Mouse (Mus musculus) heart, embryonic 16.5 days (tissue): Measurements from ENCODE around the gene Sox30. TPM values are rescaled to one million over a fixed set of nuclear protein-coding genes. Genes with fewer than 3 reads are reported as not detected.

Experiments
- ATAC-seq: fragments of 200-750 bp; cut with Nextera tagmentation; replicated peaks from 2 replicates; pipeline ENCODE4 v1.8.0; 2017; ENCODE audit warnings: moderate number of reproducible peaks; ENCODE audit not compliant: insufficient read depth, low FRiP score; ENCODE audit errors: extremely low read depth
- H3K27ac ChIP-seq: fragments of 300-500 bp; sonication (generic); 2 replicates; pipeline ENCODE4 v1.5.1; 2014; ENCODE audit warnings: mild to moderate bottlenecking, low read length, control low read depth, moderate library complexity
- H3K27me3 ChIP-seq: fragments of 300-500 bp; sonication (generic); 2 replicates; pipeline ENCODE4 v1.6.1; 2014; ENCODE audit warnings: low read length, mixed read lengths; ENCODE audit not compliant: control insufficient read depth, insufficient read depth
- H3K36me3 ChIP-seq: fragments of 300-500 bp; sonication (generic); 2 replicates; pipeline ENCODE4 v1.6.1; 2014; ENCODE audit not compliant: control insufficient read depth, insufficient read depth
- H3K4me1 ChIP-seq: fragments of 300-500 bp; sonication (generic); 2 replicates; pipeline ENCODE4 v1.6.1; 2014; ENCODE audit warnings: low read length, mixed read lengths; ENCODE audit not compliant: control insufficient read depth, insufficient read depth
- H3K4me2 ChIP-seq: fragments of 300-500 bp; sonication (generic); 2 replicates; pipeline ENCODE4 v1.6.1; 2014; ENCODE audit warnings: low read depth, mild to moderate bottlenecking, control low read depth, low read length
- H3K4me3 ChIP-seq: fragments of 300-500 bp; sonication (generic); 2 replicates; pipeline ENCODE4 v1.5.1; 2014; ENCODE audit warnings: mild to moderate bottlenecking, control low read depth, low read length
- H3K9ac ChIP-seq: fragments of 300-500 bp; sonication (generic); 2 replicates; pipeline ENCODE4 v1.6.1; 2014; ENCODE audit warnings: low read length, control low read depth
- H3K9me3 ChIP-seq: fragments of 300-500 bp; sonication (generic); replicated peaks from 2 replicates; pipeline ENCODE4 v1.6.1; 2016; ENCODE audit warnings: low read length; ENCODE audit not compliant: control insufficient read depth
- WGBS: fragments of 180-500 bp; shearing (Covaris S2); extraction: QIAGEN DNeasy Blood & Tissue Kit; methylation state at CpG from one replicate; pipeline ENCODE4 v1.1.7; 2014; 5-methylcytosine and 5-hydroxymethylcytosine counted together
- polyA plus RNA-seq: library from polyadenylated mRNA; unstranded; fragments of >200 nt; fragmentation: Nextera tagmentation; extraction: Ambion mirVana; gene quantifications from 2 replicates; pipeline ENCODE4 v1.2.1, GENCODE M21; 2015

The Sox30 gene
- polyA plus RNA-seq, 1 experiment from 2014 or later = not detected

GRCm38 (mm10) chr11:46027952-46028814 is 48.1 kb downstream of the Sox30 start:
- no peak for ATAC-seq
- H3K4me1 ChIP-seq = peaks cover 12% of the 10 kb centered on the region
- no peaks in the 10 kb centered on the region for H3K27me3 ChIP-seq
- no peak overlapping the region for H3K4me3 ChIP-seq
- no peak overlapping the region for H3K27ac ChIP-seq
- no peaks in the 10 kb centered on the region for H3K36me3 ChIP-seq
- 84% methylated on average over 6 of the region's 6 CpGs for WGBS
- no peaks in the 10 kb centered on the region for H3K9me3 ChIP-seq
- no peak overlapping the region for H3K9ac ChIP-seq
- no peak overlapping the region for H3K4me2 ChIP-seq

GRCm38 (mm10) chr11:46029485-46029884 is 49.4 kb downstream of the Sox30 start:
- Histone ChIP-seq H3K36me3 (no peaks in the 10 kb centered on the region), H3K9ac (no peak overlapping the region), H3K27me3 (no peaks in the 10 kb centered on the region), H3K4me2 (no peak overlapping the region), H3K4me1 (peaks cover 12% of the 10 kb centered on the region), H3K9me3 (no peaks in the 10 kb centered on the region), H3K27ac (no peak overlapping the region; the same call in none of the 2 replicates), H3K4me3 (no peak overlapping the region)
- 0 out of 2 replicates have a peak, but pooled peaks have one; percentile 18 for ATAC-seq
- WGBS = 21% methylated on average over 2 of the region's 2 CpGs

DNA sequence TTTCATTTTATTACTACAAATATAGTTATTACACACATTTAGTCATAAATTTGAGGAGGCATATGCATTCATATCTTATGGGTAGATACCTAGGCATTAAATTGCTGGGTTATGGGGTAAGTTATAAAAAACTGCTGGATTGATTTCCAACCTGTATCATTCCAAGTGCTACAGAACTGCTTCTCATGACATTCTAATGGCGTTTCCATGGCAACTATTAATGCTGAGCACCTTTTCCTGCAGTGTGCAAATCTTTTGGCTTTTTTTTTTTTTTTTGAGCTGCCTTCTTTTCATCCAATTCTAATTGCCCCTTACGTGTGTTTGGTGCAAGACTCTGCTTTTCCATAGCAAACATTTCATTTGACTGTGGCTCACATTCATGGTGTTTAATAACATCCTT is 49.9 kb downstream of the Sox30 start:
- H3K9me3 ChIP-seq = no peaks in the 10 kb centered on the region
- WGBS = 85% methylated on average over 2 of the region's 2 CpGs
- no peak overlapping the region for H3K4me3 ChIP-seq
- no peaks in the 10 kb centered on the region for H3K36me3 ChIP-seq
- no peak overlapping the region for H3K4me2 ChIP-seq
- H3K9ac ChIP-seq = no peak overlapping the region
- no peak for ATAC-seq
- peaks cover 12% of the 10 kb centered on the region for H3K4me1 ChIP-seq
- H3K27me3 ChIP-seq = no peaks in the 10 kb centered on the region
- H3K27ac ChIP-seq = no peak overlapping the region

GRCm38 (mm10) chr11:46031470-46031869 is 51.4 kb downstream of the Sox30 start:
- Histone ChIP-seq H3K9ac (no peak overlapping the region), H3K27ac (no peak overlapping the region), H3K4me2 (no peak overlapping the region), H3K9me3 (no peaks in the 10 kb centered on the region), H3K4me1 (peaks cover 12% of the 10 kb centered on the region), H3K4me3 (no peak overlapping the region), H3K36me3 (no peaks in the 10 kb centered on the region), H3K27me3 (no peaks in the 10 kb centered on the region)
- no peak for ATAC-seq
- WGBS = 54% methylated on average over 3 of the region's 3 CpGs

DNA sequence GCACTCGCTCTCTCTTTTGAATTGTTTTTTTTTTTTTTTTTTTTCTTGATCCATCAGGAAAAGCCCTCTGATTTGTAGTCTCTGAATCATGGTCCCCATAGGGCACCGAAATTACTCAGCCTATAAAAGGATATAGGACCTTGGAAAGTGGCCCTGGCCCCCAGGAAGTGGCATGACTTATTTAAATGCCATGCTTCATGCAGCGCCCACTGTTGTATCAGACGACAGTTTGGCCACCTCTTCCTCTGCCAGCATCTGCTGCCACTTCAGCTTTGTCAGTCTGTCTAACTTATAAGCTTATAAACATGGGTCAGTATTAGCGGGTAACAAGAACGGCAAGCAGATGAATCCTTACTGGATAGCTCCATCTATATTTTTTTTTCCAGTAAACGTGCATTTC is 52.8 kb downstream of the Sox30 start:
- H3K27me3 ChIP-seq = no peaks in the 10 kb centered on the region
- no peak overlapping the region for H3K4me3 ChIP-seq
- H3K4me1 ChIP-seq = peaks cover 12% of the 10 kb centered on the region
- 84% methylated on average over 7 of the region's 7 CpGs for WGBS
- no peak overlapping the region for H3K4me2 ChIP-seq
- 0 out of 2 replicates have a peak, but pooled peaks cover 2% of the 10 kb centered on the region for H3K9me3 ChIP-seq
- no peak overlapping the region for H3K9ac ChIP-seq
- no peaks in the 10 kb centered on the region for H3K36me3 ChIP-seq
- H3K27ac ChIP-seq = no peak overlapping the region
- ATAC-seq = no peak

DNA sequence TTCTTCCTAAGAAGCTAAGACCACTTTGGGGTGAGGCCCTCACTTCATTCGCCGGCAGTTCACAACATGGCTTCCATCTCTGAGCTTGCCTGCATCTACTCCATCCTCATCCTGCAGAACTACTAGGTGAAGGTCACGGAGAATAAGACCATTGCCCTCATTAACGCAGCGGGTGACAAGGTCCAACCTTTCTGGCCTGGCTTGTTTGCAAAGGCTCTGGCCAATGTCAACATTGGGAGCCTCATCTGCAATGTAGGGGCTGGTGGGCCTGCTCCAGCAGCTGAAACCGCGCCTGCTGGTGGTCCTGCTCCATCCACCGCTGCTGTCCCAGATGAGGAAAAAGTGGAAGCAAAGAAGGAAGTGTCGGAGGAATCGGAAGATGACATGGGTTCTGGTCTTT is 56.3 kb downstream of the Sox30 start:
- no peak for ATAC-seq
- Histone ChIP-seq H3K36me3 (no peaks in the 10 kb centered on the region), H3K4me1 (no peaks in the 10 kb centered on the region), H3K4me3 (no peak overlapping the region), H3K9ac (no peak overlapping the region), H3K27ac (no peak overlapping the region), H3K4me2 (no peak overlapping the region), H3K9me3 (0 out of 2 replicates have a peak, but pooled peaks cover 2% of the 10 kb centered on the region), H3K27me3 (no peaks in the 10 kb centered on the region)
- 92% methylated on average over 10 of the region's 10 CpGs for WGBS

DNA sequence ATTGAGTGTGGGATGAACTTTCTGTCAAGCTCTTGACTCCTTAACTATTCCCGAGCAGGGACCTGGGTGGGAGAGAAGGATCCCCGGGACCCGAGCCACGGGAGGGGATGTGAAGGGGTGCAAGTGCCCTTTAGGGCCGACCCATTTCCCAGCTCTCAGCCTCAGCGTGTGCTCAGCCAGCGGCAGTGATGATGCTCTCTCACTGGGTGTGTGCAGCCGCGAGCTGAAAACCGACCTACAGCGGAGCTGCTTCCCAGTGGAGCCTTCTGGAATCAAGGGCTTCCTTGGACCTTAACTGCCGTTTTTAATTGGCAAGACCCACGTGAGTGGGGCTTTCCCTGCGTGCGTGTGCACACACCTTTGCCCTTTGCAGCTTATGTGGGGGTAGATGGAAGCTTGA is 58.8 kb downstream of the Sox30 start:
- Histone ChIP-seq H3K4me3 (no peak overlapping the region), H3K9ac (no peak overlapping the region), H3K9me3 (0 out of 2 replicates have a peak, but pooled peaks cover 2% of the 10 kb centered on the region), H3K27me3 (no peaks in the 10 kb centered on the region), H3K36me3 (no peaks in the 10 kb centered on the region), H3K4me2 (peak overlapping the region; percentile 18; the same call in 1 of the 2 replicates), H3K4me1 (no peaks in the 10 kb centered on the region), H3K27ac (no peak overlapping the region)
- WGBS = 67% methylated on average over 15 of the region's 15 CpGs
- no peak for ATAC-seq

DNA sequence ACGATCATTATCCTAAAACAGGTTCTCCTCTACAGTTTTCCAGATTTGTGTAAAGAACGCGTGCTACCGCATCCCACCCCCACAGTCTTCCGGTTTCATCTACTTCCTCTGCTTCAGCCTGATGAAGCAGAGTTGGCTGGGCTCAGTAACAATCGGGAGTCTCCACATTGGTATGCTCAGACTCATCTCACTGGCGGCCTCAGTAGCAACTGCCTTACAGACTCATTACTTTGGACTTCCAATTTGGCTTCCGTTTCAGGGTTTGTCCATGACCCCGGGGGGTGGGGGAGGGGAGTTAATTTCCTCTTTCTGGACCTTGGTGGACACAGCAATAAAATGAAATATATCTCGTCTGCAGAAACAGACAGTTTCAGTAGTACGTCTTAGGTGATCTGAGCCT is 59.2 kb downstream of the Sox30 start:
- Histone ChIP-seq H3K36me3 (no peaks in the 10 kb centered on the region), H3K9ac (no peak overlapping the region), H3K4me1 (no peaks in the 10 kb centered on the region), H3K27me3 (no peaks in the 10 kb centered on the region), H3K4me2 (peak overlapping the region; percentile 18; the same call in 1 of the 2 replicates), H3K27ac (no peak overlapping the region), H3K4me3 (no peak overlapping the region), H3K9me3 (0 out of 2 replicates have a peak, but pooled peaks cover 2% of the 10 kb centered on the region)
- ATAC-seq = no peak
- 51% methylated on average over 11 of the region's 11 CpGs for WGBS

GRCm38 (mm10) chr11:46040841-46041556 is 60.9 kb downstream of the Sox30 start:
- Histone ChIP-seq H3K4me1 (no peaks in the 10 kb centered on the region), H3K36me3 (no peaks in the 10 kb centered on the region), H3K27ac (no peak overlapping the region), H3K9me3 (0 out of 2 replicates have a peak, but pooled peaks cover 2% of the 10 kb centered on the region), H3K4me2 (no peak overlapping the region), H3K9ac (no peak overlapping the region), H3K4me3 (no peak overlapping the region), H3K27me3 (no peaks in the 10 kb centered on the region)
- no peak for ATAC-seq
- 71% methylated on average over 9 of the region's 9 CpGs for WGBS
